Mouse (Mus musculus): ENCODE measurements at regions not wholly inside any gene's neighbourhood (a gene's known extent, or its start where the extent isn't known, plus 50 kb on each side); places are given as distances from the start of the nearest gene placed in this dataset.

DNA sequence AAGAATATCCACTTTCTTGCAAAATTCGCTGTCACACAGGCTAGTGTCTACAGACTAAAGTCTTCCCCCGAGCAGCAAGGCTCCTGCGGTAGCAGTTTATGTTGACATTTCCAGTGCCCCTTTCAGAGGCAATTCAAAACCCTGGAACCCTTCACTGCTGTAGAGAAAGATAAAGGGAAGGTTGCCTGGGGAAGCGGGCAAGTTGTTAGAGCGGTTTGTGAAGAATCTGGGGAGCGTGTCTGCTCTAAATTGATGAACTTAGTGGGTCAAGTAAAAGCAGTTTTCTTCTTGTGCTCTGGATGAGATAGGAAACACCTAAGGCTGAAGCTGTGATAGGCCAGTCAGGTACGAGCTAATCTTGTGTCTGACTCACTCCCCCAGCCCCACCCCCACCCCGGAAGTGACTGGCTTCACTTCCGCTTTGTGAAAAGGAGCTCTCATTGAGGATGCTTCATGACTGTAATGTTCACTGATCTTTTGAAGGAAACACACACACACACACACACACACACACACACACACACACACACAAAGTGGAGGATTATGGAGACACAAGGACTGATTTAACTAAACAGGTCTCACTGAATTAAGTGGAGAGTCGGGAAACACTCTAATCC lies 626.6 kb upstream of the Sox9 start:
- Histone ChIP-seq H3K36me3 (ENCODE audit: control insufficient read depth, insufficient read depth) (no peaks in the 10 kb centered on the region), H3K27me3 (ENCODE audit: control insufficient read depth, insufficient read depth, low read depth, low read length) (no peaks in the 10 kb centered on the region), H3K9ac (ENCODE audit: low read depth, low read length) (no peak overlapping the region), H3K9me3 (replicated peaks; ENCODE audit: control insufficient read depth, low read length) (no peaks in the 10 kb centered on the region), H3K4me1 (ENCODE audit: control insufficient read depth, low read depth, low read length) (no peaks in the 10 kb centered on the region), H3K4me2 (ENCODE audit: low read depth, low read length) (no peak overlapping the region), H3K4me3 (ENCODE audit: low read depth, low read length) (no peak overlapping the region), H3K27ac (ENCODE audit: low read length) (no peak overlapping the region)
- 15% methylated on average over 10 of the region's 10 CpGs for WGBS (ENCODE audit: insufficient replicate concordance)
- no peak for ATAC-seq (ENCODE audit: low read depth)

- ATAC-seq (ENCODE audit: low read depth): no peak
- Histone ChIP-seq H3K9me3 (replicated peaks; ENCODE audit: control insufficient read depth, low read length) (no peaks in the 10 kb centered on the region), H3K4me1 (ENCODE audit: control insufficient read depth, low read depth, low read length) (no peaks in the 10 kb centered on the region), H3K27me3 (ENCODE audit: control insufficient read depth, insufficient read depth, low read depth, low read length) (no peaks in the 10 kb centered on the region), H3K9ac (ENCODE audit: low read depth, low read length) (no peak overlapping the region), H3K36me3 (ENCODE audit: control insufficient read depth, insufficient read depth) (no peaks in the 10 kb centered on the region), H3K4me2 (ENCODE audit: low read depth, low read length) (no peak overlapping the region), H3K4me3 (ENCODE audit: low read depth, low read length) (no peak overlapping the region), H3K27ac (ENCODE audit: low read length) (no peak overlapping the region)
- 44% methylated on average over 7 of the region's 7 CpGs for WGBS (ENCODE audit: insufficient replicate concordance)
Measured at GRCm38 (mm10) chr11:112163681-112164265, 618.3 kb upstream of the Sox9 start.

- H3K36me3 ChIP-seq (ENCODE audit: control insufficient read depth, insufficient read depth): no peaks in the 10 kb centered on the region
- H3K27ac ChIP-seq (ENCODE audit: low read length): no peak overlapping the region
- no peak overlapping the region for H3K9ac ChIP-seq (ENCODE audit: low read depth, low read length)
- H3K4me1 ChIP-seq (ENCODE audit: control insufficient read depth, low read depth, low read length): no peaks in the 10 kb centered on the region
- H3K4me2 ChIP-seq (ENCODE audit: low read depth, low read length): no peak overlapping the region
- no peaks in the 10 kb centered on the region for H3K9me3 ChIP-seq (replicated peaks; ENCODE audit: control insufficient read depth, low read length)
- H3K4me3 ChIP-seq (ENCODE audit: low read depth, low read length): no peak overlapping the region
- H3K27me3 ChIP-seq (ENCODE audit: control insufficient read depth, insufficient read depth, low read depth, low read length): no peaks in the 10 kb centered on the region
- 65% methylated on average over 10 of the region's 10 CpGs for WGBS (ENCODE audit: insufficient replicate concordance)
- no peak for ATAC-seq (ENCODE audit: low read depth)
Measured at GRCm38 (mm10) chr11:112173585-112173984, 608.4 kb upstream of the Sox9 start.

GRCm38 (mm10) chr11:112175302-112175701 lies 606.7 kb upstream of the Sox9 start:
- Histone ChIP-seq H3K27ac (ENCODE audit: low read length) (no peak overlapping the region), H3K4me3 (ENCODE audit: low read depth, low read length) (no peak overlapping the region), H3K4me1 (ENCODE audit: control insufficient read depth, low read depth, low read length) (no peaks in the 10 kb centered on the region), H3K4me2 (ENCODE audit: low read depth, low read length) (no peak overlapping the region), H3K9ac (ENCODE audit: low read depth, low read length) (no peak overlapping the region), H3K36me3 (ENCODE audit: control insufficient read depth, insufficient read depth) (no peaks in the 10 kb centered on the region), H3K9me3 (replicated peaks; ENCODE audit: control insufficient read depth, low read length) (no peaks in the 10 kb centered on the region), H3K27me3 (ENCODE audit: control insufficient read depth, insufficient read depth, low read depth, low read length) (no peaks in the 10 kb centered on the region)
- ATAC-seq (ENCODE audit: low read depth): no peak
- WGBS (ENCODE audit: insufficient replicate concordance): 73% methylated on average over 6 of the region's 6 CpGs

GRCm38 (mm10) chr11:112180666-112181065 lies 601.4 kb upstream of the Sox9 start:
- Histone ChIP-seq H3K4me2 (ENCODE audit: low read depth, low read length) (no peak overlapping the region), H3K36me3 (ENCODE audit: control insufficient read depth, insufficient read depth) (no peaks in the 10 kb centered on the region), H3K9ac (ENCODE audit: low read depth, low read length) (no peak overlapping the region), H3K4me3 (ENCODE audit: low read depth, low read length) (no peak overlapping the region), H3K27ac (ENCODE audit: low read length) (no peak overlapping the region), H3K27me3 (ENCODE audit: control insufficient read depth, insufficient read depth, low read depth, low read length) (no peaks in the 10 kb centered on the region), H3K4me1 (ENCODE audit: control insufficient read depth, low read depth, low read length) (no peaks in the 10 kb centered on the region), H3K9me3 (replicated peaks; ENCODE audit: control insufficient read depth, low read length) (no peaks in the 10 kb centered on the region)
- ATAC-seq (ENCODE audit: low read depth): no peak
- 64% methylated on average over 10 of the region's 10 CpGs for WGBS (ENCODE audit: insufficient replicate concordance)

DNA sequence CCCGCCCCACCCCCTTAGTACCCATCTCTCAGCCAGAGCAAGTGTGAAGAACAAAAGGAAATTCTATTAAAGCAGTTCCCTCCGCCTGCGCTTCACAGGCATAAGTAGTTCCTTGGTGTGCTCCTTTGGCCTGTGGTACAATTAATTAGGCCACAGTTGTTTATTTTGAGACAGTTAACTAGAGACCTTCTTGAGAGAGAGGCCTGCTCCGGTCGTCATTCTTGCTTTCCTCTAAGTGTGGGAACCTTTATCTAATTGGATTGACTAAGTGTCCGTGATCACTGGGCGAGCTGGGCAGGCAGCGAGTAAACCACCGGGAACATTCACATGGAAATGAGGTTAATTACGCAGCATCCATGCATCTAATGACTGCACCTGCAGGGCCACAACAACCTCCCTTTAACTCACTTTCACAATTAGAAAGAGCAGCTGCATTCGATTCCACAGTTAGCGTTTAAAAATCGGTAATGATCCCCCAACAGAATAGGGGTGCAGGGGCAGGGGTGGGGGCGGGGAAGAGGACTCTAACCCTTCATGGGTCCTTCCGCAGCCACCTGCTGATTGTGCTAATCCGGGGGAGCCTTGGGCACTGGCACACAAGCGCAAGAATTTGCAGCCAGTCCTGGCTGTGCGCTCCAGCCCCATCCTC lies 584.3 kb upstream of the Sox9 start:
- Histone ChIP-seq H3K4me3 (ENCODE audit: low read depth, low read length) (no peak overlapping the region), H3K9ac (ENCODE audit: low read depth, low read length) (no peak overlapping the region), H3K4me2 (ENCODE audit: low read depth, low read length) (no peak overlapping the region), H3K27me3 (ENCODE audit: control insufficient read depth, insufficient read depth, low read depth, low read length) (no peaks in the 10 kb centered on the region), H3K9me3 (replicated peaks; ENCODE audit: control insufficient read depth, low read length) (no peaks in the 10 kb centered on the region), H3K36me3 (ENCODE audit: control insufficient read depth, insufficient read depth) (no peaks in the 10 kb centered on the region), H3K27ac (ENCODE audit: low read length) (no peak overlapping the region), H3K4me1 (ENCODE audit: control insufficient read depth, low read depth, low read length) (no peaks in the 10 kb centered on the region)
- WGBS (ENCODE audit: insufficient replicate concordance): 20% methylated on average over 18 of the region's 18 CpGs
- ATAC-seq (ENCODE audit: low read depth): no peak

- Histone ChIP-seq H3K4me1 (ENCODE audit: control insufficient read depth, low read depth, low read length) (no peaks in the 10 kb centered on the region), H3K36me3 (ENCODE audit: control insufficient read depth, insufficient read depth) (no peaks in the 10 kb centered on the region), H3K4me3 (ENCODE audit: low read depth, low read length) (no peak overlapping the region), H3K27ac (ENCODE audit: low read length) (no peak overlapping the region), H3K9me3 (replicated peaks; ENCODE audit: control insufficient read depth, low read length) (no peaks in the 10 kb centered on the region), H3K4me2 (ENCODE audit: low read depth, low read length) (no peak overlapping the region), H3K27me3 (ENCODE audit: control insufficient read depth, insufficient read depth, low read depth, low read length) (no peaks in the 10 kb centered on the region), H3K9ac (ENCODE audit: low read depth, low read length) (no peak overlapping the region)
- ATAC-seq (ENCODE audit: low read depth): no peak
- 43% methylated on average over 2 of the region's 2 CpGs for WGBS (ENCODE audit: insufficient replicate concordance)
Measured at GRCm38 (mm10) chr11:112204561-112204960, 577.5 kb upstream of the Sox9 start.

GRCm38 (mm10) chr11:112209414-112209813 lies 572.6 kb upstream of the Sox9 start:
- Histone ChIP-seq H3K9ac (ENCODE audit: low read depth, low read length) (no peak overlapping the region), H3K4me3 (ENCODE audit: low read depth, low read length) (no peak overlapping the region), H3K27me3 (ENCODE audit: control insufficient read depth, insufficient read depth, low read depth, low read length) (no peaks in the 10 kb centered on the region), H3K4me2 (ENCODE audit: low read depth, low read length) (no peak overlapping the region), H3K36me3 (ENCODE audit: control insufficient read depth, insufficient read depth) (no peaks in the 10 kb centered on the region), H3K4me1 (ENCODE audit: control insufficient read depth, low read depth, low read length) (no peaks in the 10 kb centered on the region), H3K9me3 (replicated peaks; ENCODE audit: control insufficient read depth, low read length) (no peaks in the 10 kb centered on the region), H3K27ac (ENCODE audit: low read length) (no peak overlapping the region)
- WGBS (ENCODE audit: insufficient replicate concordance): 28% methylated on average over 4 of the region's 4 CpGs
- ATAC-seq (ENCODE audit: low read depth): no peak

DNA sequence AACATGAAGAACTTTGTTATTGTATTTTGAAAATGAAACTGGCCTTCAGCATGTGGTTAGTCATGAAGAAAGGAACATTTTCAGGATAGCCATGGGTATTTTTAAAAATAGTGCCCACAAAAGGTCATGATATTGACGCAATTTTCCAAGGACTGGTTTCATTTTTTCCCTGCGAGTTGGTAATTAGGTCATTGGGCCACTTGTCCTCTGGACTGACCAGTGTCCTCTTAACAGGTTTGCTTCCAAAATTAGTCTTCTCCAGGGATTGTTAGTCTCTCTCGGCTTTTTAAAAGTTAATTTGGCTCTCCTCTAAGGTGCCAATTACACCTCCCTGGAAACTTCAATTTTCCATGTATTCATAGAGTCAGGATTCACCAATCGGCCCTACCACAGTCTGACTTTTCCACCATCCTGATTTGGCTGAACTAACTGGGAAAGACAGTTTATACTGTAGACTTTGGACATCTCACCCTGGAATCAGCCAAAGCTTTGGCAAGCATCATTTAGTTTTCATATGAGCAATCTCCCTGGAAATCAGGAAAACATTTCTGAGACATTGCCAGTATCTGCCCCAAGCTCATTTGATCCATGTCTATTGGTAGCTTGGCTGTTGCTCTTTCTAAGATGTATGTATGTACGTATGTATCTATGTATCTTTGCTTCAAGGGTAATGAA lies 562.8 kb upstream of the Sox9 start:
- no peaks in the 10 kb centered on the region for H3K9me3 ChIP-seq (replicated peaks; ENCODE audit: control insufficient read depth, low read length)
- WGBS (ENCODE audit: insufficient replicate concordance): 65% methylated on average over 5 of the region's 5 CpGs
- H3K4me3 ChIP-seq (ENCODE audit: low read depth, low read length): no peak overlapping the region
- H3K9ac ChIP-seq (ENCODE audit: low read depth, low read length): no peak overlapping the region
- no peak overlapping the region for H3K4me2 ChIP-seq (ENCODE audit: low read depth, low read length)
- ATAC-seq (ENCODE audit: low read depth): no peak
- H3K27ac ChIP-seq (ENCODE audit: low read length): no peak overlapping the region
- no peaks in the 10 kb centered on the region for H3K36me3 ChIP-seq (ENCODE audit: control insufficient read depth, insufficient read depth)
- no peaks in the 10 kb centered on the region for H3K27me3 ChIP-seq (ENCODE audit: control insufficient read depth, insufficient read depth, low read depth, low read length)
- no peaks in the 10 kb centered on the region for H3K4me1 ChIP-seq (ENCODE audit: control insufficient read depth, low read depth, low read length)
